Mouse (Mus musculus): ENCODE measurements around the gene Zgrf1.

The Zgrf1 gene

GRCm38 (mm10) chr3:127552973-127553719 lies at the start of gene Zgrf1, which contains the start of gene Larp7:
Gene Zgrf1 (plus strand): TSS chr3:127553489.
Gene Larp7 (minus strand): TSS chr3:127553349.
- peak; percentile 99 for DNase-seq (ENCODE audit: low spot score)

- DNase-seq (ENCODE audit: low spot score) = no peak
Observed at GRCm38 (mm10) chr3:127507878-127508783, 45.2 kb upstream of the Zgrf1 start.

- no peak for DNase-seq (ENCODE audit: low spot score)
Observed at GRCm38 (mm10) chr3:127511786-127512746, 41.2 kb upstream of the Zgrf1 start.

- DNase-seq (ENCODE audit: low spot score) = no peak
Observed at GRCm38 (mm10) chr3:127512794-127513335, 40.4 kb upstream of the Zgrf1 start.

- DNase-seq (ENCODE audit: low spot score) = no peak
Observed at GRCm38 (mm10) chr3:127513699-127514098, 39.6 kb upstream of the Zgrf1 start.

- DNase-seq (ENCODE audit: low spot score) = peak; percentile 53
Observed at GRCm38 (mm10) chr3:127515251-127515650, 38.0 kb upstream of the Zgrf1 start.

- DNase-seq (ENCODE audit: low spot score) = no peak
Observed at GRCm38 (mm10) chr3:127520300-127520699, 33.0 kb upstream of the Zgrf1 start.

GRCm38 (mm10) chr3:127521156-127521555 lies 32.1 kb upstream of the Zgrf1 start:
- DNase-seq (ENCODE audit: low spot score) = no peak

- no peak for DNase-seq (ENCODE audit: low spot score)
Observed at GRCm38 (mm10) chr3:127525188-127525819, 28.0 kb upstream of the Zgrf1 start.

- no peak for DNase-seq (ENCODE audit: low spot score)
Observed at GRCm38 (mm10) chr3:127527465-127528034, 25.7 kb upstream of the Zgrf1 start.

GRCm38 (mm10) chr3:127529210-127529609 lies 24.1 kb upstream of the Zgrf1 start:
- DNase-seq (ENCODE audit: low spot score) = no peak

GRCm38 (mm10) chr3:127529824-127530223 lies 23.5 kb upstream of the Zgrf1 start:
- DNase-seq (ENCODE audit: low spot score) = no peak

- DNase-seq (ENCODE audit: low spot score) = no peak
Observed at GRCm38 (mm10) chr3:127530293-127530692, 23.0 kb upstream of the Zgrf1 start.

- DNase-seq (ENCODE audit: low spot score) = no peak
Observed at GRCm38 (mm10) chr3:127539193-127539592, 14.1 kb upstream of the Zgrf1 start.

GRCm38 (mm10) chr3:127543976-127544375 lies 9.3 kb upstream of the Zgrf1 start:
- no peak for DNase-seq (ENCODE audit: low spot score)

- no peak for DNase-seq (ENCODE audit: low spot score)
Observed at GRCm38 (mm10) chr3:127544610-127545121, 8.6 kb upstream of the Zgrf1 start.

GRCm38 (mm10) chr3:127547882-127548281 lies 5.4 kb upstream of the Zgrf1 start:
- DNase-seq (ENCODE audit: low spot score) = peak; percentile 63

- DNase-seq (ENCODE audit: low spot score) = no peak
Observed at GRCm38 (mm10) chr3:127552434-127552972, 786 bp upstream of the Zgrf1 start.

GRCm38 (mm10) chr3:127553720-127554043 lies 393 bp downstream of the Zgrf1 start:
- no peak for DNase-seq (ENCODE audit: low spot score)

- DNase-seq (ENCODE audit: low spot score) = peak; percentile 66
Observed at GRCm38 (mm10) chr3:127554723-127555122, 1.4 kb downstream of the Zgrf1 start.
